Mouse (Mus musculus): ENCODE data around the gene Nfasc. TPM values are rescaled to one million over a fixed set of nuclear protein-coding genes. Genes with fewer than 3 reads are reported as not detected.

Nfasc gene
- polyA plus RNA-seq (2012), result 0.06 TPM in 1 of 2 replicates, not detected in the other

GRCm38 (mm10) chr1:132741175-132741997 is at the start of gene Nfasc:
Gene Nfasc, minus strand, starts transcription at chr1:132741797.

GRCm38 (mm10) chr1:132542762-132543306 is 198.8 kb downstream of the Nfasc start, which contains the start of gene Cntn2:
Gene Cntn2, minus strand, starts transcription at chr1:132543256.

Other genes starting within 250 kb of the Nfasc start
- 0.18 and 0.74 TPM in 2 replicates for gene Tmem81, start 235.6 kb downstream of the Nfasc start, polyA plus RNA-seq (2012)
- gene Cntn2, start 198.5 kb downstream of the Nfasc start, polyA plus RNA-seq (2012), result not detected in 2 replicates
- gene Lrrn2, start 138.5 kb upstream of the Nfasc start, polyA plus RNA-seq (2012), result not detected in 2 replicates